Mouse (Mus musculus): ENCODE data around the gene Dnm1. TPM values are rescaled to one million over a fixed set of nuclear protein-coding genes. Genes with fewer than 3 reads are reported as not detected.
A peak's percentile ranks its signal among the peaks of the same experiment; 100 is the strongest.

The Dnm1 gene
- polyA plus RNA-seq, 1 experiment from 2014 or later: 18.0 TPM

DNA sequence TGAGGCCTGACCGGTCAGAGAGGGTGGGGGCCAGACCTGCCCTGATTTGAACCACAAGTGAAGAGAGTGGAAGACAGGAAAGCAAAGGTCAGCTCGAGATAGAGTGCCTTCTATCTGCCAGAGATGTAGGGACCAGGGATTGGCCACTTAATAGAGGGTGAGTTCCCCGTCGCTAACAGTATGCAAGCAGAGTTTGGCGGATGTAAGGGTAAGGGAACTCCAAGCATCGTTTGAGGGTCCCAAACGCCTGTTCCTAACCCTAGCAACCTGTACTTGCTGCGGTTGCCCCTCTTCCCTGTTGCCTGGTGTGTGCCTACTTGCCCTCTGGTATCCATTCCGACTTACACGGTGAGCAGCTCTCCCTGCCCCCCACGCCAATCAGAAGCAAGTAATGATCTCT is 32.4 kb downstream of the Dnm1 start:
- POLR2A ChIA-PET: no interaction called here
- DNase-seq (ENCODE audit: low read depth, low spot score): no peak
- TF ChIP-seq CTCF (IDR thresholded peaks at IDR 0.05): no peak
- ATAC-seq: no peak
- CTCF ChIA-PET: no interaction called here
- in situ Hi-C loops (cut with MboI; ENCODE audit: low pct_unique_long_range_greater_than_20kb): no loop called here
- H3K27me3 ChIP-seq: no peaks in the 10 kb centered on the region

DNA sequence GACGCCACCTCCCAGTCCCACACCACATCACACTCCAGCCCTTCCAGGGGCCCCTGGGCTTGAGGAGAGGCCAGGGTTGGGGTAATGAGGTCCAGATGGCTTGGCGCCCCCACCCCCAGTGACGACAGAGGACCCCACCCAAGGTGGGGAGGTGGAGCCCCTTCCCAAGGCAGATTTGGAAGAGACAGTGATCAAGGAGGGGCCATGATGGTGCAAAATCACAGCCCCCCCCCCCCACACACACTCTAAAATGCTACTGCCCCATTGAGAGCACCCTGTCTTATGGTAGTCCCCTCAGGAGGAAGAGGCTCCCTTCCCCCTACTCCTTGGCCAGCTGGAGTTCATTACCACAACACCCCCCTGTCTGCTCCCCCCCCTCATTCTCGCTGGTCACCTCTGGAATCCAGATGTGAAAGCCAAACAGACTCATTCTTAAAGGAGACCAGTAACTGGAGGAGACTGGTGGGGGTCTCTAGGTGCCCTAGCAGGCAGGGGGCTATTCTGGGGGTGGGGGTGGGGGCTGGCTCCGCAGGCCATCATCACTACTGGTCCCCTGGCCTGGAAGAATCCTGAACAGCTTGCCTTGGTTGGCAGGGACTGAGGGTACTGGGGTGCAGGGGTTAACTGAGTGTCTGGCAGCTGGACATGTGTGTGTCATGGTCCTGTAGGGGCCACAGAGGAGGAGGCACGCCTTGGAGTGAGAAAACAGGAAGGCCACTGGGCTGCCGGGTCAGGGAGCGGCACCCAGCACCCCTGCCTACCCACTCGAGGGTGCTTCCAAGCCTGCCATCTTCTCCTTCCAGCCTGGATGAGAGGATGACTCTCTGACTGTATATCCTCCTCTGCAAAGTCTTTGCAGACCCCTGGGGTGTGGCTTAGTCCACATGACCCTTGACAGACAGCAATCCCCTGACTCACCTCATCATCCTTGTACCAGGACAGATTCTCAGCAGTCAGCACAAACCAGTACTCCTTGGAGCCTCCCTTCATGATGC is 33.3 kb downstream of the Dnm1 start:
- POLR2A ChIA-PET: no interaction called here
- in situ Hi-C loops (cut with MboI; ENCODE audit: low pct_unique_long_range_greater_than_20kb): no loop called here
- CTCF ChIA-PET: no interaction called here
- no peak for TF ChIP-seq CTCF (IDR thresholded peaks at IDR 0.05)
- ATAC-seq: no peak
- no peaks in the 10 kb centered on the region for H3K27me3 ChIP-seq
- DNase-seq (ENCODE audit: low read depth, low spot score): no peak

DNA sequence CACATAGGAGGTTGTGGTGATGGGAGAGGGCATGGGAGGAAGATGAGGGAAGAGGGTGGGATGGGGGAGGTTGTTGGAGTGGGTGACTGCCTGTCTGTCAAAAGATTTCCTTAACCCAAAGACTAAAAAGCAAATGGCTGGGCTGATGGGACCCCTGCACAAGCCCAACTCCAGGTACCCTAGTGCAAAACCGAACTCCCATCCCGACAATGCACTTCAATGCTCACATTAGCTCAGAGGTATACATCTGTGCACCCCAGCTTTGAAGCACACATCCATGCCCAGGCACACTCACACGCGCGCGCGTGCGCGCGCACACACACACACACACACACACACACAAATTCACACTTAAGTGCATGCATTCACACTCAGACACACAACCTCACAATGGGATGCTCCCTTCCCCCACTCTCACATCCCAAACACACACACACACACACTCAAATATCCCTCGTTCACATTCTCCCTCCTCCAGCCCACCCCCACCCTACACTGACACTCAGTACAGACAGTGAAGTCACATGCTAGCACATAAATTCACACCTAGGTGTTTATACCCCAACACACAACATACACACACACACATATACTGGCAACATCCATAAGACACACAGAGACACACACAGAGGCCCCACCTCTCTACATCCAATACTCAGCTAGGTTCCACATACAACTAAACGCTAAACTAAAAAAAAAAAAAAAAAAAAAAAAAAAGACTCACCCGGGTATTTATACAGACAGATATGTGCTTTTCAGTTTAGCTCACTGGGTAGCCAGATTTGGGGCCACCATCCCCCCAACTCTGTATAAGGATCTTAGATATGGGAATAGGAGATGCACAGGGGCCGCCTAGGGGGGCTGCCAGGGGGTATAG is 34.2 kb downstream of the Dnm1 start:
- in situ Hi-C loops (cut with MboI; ENCODE audit: low pct_unique_long_range_greater_than_20kb): no loop called here
- ChIA-PET CTCF (no interaction called here), POLR2A (no interaction called here)
- ATAC-seq (no peak), DNase-seq (ENCODE audit: low read depth, low spot score) (no peak)
- TF ChIP-seq CTCF (IDR thresholded peaks at IDR 0.05): no peak
- no peaks in the 10 kb centered on the region for H3K27me3 ChIP-seq

DNA sequence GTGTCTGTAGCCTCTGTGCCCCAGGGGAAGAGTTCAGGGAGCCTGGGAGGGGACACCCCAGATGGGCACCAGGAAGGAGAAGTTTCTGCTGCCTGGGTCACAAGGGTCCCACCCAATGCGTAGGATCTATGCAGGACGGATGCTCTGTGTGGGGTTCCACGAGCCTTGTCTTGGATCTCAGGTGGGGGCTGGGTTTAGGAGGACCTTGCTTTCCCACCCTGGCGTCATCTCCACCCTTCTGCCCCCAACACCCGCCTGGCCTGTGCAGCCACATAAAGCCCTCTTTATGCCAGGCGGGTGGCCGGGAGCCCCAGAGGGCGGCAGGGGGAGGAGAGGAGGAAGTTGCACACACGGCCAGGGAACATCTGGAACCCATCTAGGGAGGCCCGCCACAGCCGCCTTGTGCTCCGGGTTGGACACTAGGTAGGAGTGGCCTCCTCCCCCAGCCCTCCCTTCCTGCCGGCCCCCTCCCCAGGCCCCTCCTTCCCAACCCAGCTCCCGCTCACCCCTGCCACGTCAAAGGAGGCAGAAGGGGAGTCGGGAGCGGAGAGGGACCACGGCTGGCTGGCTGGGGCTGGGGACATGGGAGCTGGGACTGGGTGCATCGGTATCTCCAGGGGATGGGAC is 35.2 kb downstream of the Dnm1 start:
- in situ Hi-C loops (cut with MboI; ENCODE audit: low pct_unique_long_range_greater_than_20kb): no loop called here
- no peak for ATAC-seq
- POLR2A ChIA-PET: no interaction called here

DNA sequence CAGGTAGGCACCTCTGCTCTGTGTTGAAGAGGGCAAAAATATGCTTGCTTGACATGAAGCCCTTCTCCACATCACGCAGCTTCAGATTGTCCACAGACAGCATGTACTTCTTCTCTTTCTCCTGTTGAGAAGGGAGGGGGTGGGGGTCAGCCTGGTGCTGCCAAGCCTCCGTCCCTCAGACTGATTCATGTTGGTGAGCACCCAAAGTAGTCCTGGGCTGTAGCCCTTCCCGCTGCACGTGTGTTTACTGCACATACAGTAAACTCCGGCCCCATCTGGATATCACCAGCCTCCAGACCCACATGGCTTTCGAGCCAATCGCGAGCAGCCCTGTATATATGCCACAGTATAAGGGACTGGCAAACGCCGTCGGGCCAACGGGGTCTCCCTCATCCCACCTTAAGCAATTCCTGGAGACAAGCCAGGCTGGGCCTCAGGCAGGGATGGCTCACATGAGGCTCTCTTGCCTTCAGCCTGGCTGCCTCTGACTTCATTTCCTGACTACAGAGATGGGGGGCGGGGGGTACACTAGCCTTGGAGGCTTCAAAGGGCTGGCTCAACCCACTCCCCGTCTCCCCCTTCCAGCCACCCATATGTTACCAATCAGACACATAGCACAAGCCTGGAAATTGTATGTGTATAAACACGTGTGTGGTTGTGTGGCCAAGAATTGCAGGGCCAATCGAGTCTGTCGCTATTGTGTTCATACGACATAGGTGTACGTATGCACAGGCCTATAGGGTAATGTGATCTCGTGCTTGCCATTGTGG is 36.1 kb downstream of the Dnm1 start:
- TF ChIP-seq CTCF (IDR thresholded peaks at IDR 0.05): no peak
- CTCF ChIA-PET: interaction anchor here (0.8 kb wide), 1 partner anchor 8 kb away, joined by 5 read pairs; no protein-coding TSS in a partner anchor
- POLR2A ChIA-PET: no interaction called here
- in situ Hi-C loops (cut with MboI; ENCODE audit: low pct_unique_long_range_greater_than_20kb): no loop called here
- ATAC-seq: no peak
- DNase-seq (ENCODE audit: low read depth, low spot score): no peak
- H3K27me3 ChIP-seq: no peaks in the 10 kb centered on the region

More for the DNA sequence above, 35.2 kb downstream of the Dnm1 start:
- CTCF ChIA-PET: no interaction called here
- H3K27me3 ChIP-seq: no peaks in the 10 kb centered on the region
- no peak for DNase-seq (ENCODE audit: low read depth, low spot score)
- TF ChIP-seq CTCF (IDR thresholded peaks at IDR 0.05): no peak

DNA sequence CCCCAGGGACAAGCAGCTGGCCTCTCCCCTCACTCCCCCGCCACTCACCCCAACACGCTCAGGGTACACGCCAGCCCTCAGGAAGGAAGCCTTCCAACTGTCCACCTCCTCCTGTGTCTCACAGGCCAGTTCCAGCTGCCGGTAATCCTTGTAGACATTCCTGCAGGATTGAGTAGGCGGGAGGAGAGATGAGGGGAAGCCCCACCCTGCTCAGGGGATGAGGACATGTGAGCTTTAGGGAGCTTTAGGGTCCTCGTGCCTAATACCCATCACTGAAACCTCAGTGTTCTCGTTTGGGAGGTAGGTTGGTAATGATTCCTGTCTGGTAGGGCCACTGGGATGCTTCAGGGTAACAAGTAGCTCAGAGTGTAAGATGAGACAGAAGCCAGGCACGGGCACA is 37.4 kb downstream of the Dnm1 start:
- ChIA-PET CTCF (no interaction called here), POLR2A (interaction anchor here (0.6 to 2.8 kb wide), 2 partner anchors 8 to 98 kb away, joined by 3 to 8 read pairs; no protein-coding TSS in a partner anchor)
- no peaks in the 10 kb centered on the region for H3K27me3 ChIP-seq
- TF ChIP-seq CTCF (IDR thresholded peaks at IDR 0.05): no peak
- no peak for DNase-seq (ENCODE audit: low read depth, low spot score)
- in situ Hi-C loops (cut with MboI; ENCODE audit: low pct_unique_long_range_greater_than_20kb): no loop called here
- no peak for ATAC-seq

DNA sequence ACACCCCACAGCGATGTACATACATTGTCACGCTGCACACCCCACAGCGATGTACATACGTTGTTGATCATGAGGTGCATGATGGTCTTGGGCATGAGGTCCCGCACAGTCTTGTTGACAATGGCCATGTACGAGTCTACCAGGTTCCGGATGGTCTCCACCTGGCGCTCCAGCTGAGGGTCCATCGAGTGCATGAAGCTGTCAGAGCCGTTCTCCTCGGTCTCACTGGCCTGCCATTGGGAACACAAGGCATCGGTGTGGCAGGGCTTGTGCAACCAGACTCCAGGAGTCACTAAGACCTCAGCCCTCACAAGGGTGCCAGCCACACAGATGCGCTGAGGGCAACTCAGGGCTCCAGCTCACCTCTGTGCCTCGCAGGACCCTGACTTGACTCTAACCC is 38.3 kb downstream of the Dnm1 start:
- DNase-seq (ENCODE audit: low read depth, low spot score) (no peak), ATAC-seq (no peak)
- H3K27me3 ChIP-seq: no peaks in the 10 kb centered on the region
- CTCF ChIA-PET: no interaction called here
- POLR2A ChIA-PET: interaction anchor here (2.8 kb wide), 1 partner anchor 9 kb away, joined by 8 read pairs; no protein-coding TSS in a partner anchor
- no peak for TF ChIP-seq CTCF (IDR thresholded peaks at IDR 0.05)
- in situ Hi-C loops (cut with MboI; ENCODE audit: low pct_unique_long_range_greater_than_20kb): loop anchor here (5.0 kb wide), 1 partner anchor 37 kb away; the partner anchor contains the start of genes Ciz1 and Dnm1

DNA sequence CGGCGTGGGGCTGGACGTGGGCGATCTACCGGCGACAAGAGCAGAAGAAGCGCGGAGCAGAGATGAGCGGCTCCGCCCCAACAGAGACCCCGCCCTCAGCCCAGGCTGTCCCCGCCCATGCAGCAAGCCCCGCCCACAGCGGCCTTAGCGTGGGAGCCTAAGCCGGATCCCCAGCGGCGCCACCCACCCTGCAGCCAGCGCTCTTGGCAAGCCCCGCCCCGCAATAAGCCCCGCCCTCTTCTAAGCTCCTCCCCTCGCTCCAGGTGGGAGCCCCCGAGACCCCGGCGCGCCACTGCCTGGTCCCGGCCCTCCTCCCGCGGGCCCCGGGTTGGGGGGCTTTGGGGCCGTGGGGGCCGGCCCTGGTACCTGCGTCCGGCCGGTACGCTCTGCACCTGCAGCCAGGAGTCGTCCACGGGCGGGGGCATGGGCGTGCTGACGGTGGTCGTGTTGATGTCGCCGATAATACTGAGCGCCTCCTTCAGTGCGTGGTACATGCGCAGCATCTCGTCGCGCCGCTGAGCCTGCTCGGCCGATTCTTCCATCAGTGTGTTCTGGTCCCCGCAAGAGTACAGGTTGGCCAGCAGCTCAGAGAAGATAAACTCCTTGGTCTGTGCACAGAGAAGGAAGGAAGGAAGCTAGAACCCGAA is 40.7 kb downstream of the Dnm1 start:
- no peaks in the 10 kb centered on the region for H3K27me3 ChIP-seq
- in situ Hi-C loops (cut with MboI; ENCODE audit: low pct_unique_long_range_greater_than_20kb): loop anchor here (5.0 kb wide), 1 partner anchor 40 kb away; the partner anchor contains the start of genes Ciz1 and Dnm1
- ChIA-PET POLR2A (interaction anchor here (0.6 to 2.6 kb wide), 2 partner anchors 8 to 366 kb away, joined by 3 to 7 read pairs; no protein-coding TSS in a partner anchor), CTCF (no interaction called here)
- DNase-seq (ENCODE audit: low read depth, low spot score) (no peak), ATAC-seq (peak; percentile 20)
- TF ChIP-seq CTCF (IDR thresholded peaks at IDR 0.05): no peak
